Mouse (Mus musculus): Measurements from ENCODE around the gene Cadps2. TPM values are rescaled to one million over a fixed set of nuclear protein-coding genes. Genes with fewer than 3 reads are reported as not detected.

Cadps2 gene
- polyA plus RNA-seq, 1 experiment: 5.0 TPM

- Histone ChIP-seq H3K4me1 (ENCODE audit: control insufficient read depth, insufficient read depth, low read length) (no peaks in the 10 kb centered on the region), H3K27me3 (replicated peaks; ENCODE audit: control insufficient read depth, insufficient read depth, low read length) (no peaks in the 10 kb centered on the region), H3K4me3 (ENCODE audit: insufficient read depth, low read depth, low read length) (no peak overlapping the region), H3K36me3 (ENCODE audit: control insufficient read depth, insufficient read depth, low read length) (no peaks in the 10 kb centered on the region), H3K27ac (ENCODE audit: insufficient read depth, low read depth, low read length) (no peak overlapping the region)
- 31% methylated on average over 4 of the region's 4 CpGs for WGBS
- no peak for DNase-seq
- TF ChIP-seq POLR2A (IDR thresholded peaks at IDR 0.05; ENCODE audit: low read depth, low read length) (no peak), CTCF (conservative IDR thresholded peaks at IDR 0.05; ENCODE audit: insufficient read depth, insufficient read length, low read depth, low read length) (no peak)
Measured at GRCm38 (mm10) chr6:23572401-23572800, 266.8 kb downstream of the Cadps2 start.

- WGBS: 81% methylated on average over 4 of the region's 4 CpGs
- H3K36me3 ChIP-seq (ENCODE audit: control insufficient read depth, insufficient read depth, low read length): no peaks in the 10 kb centered on the region
- H3K27me3 ChIP-seq (replicated peaks; ENCODE audit: control insufficient read depth, insufficient read depth, low read length): no peaks in the 10 kb centered on the region
- DNase-seq: no peak
- H3K4me1 ChIP-seq (ENCODE audit: control insufficient read depth, insufficient read depth, low read length): no peaks in the 10 kb centered on the region
- no peak overlapping the region for H3K4me3 ChIP-seq (ENCODE audit: insufficient read depth, low read depth, low read length)
- H3K27ac ChIP-seq (ENCODE audit: insufficient read depth, low read depth, low read length): no peak overlapping the region
- TF ChIP-seq CTCF (conservative IDR thresholded peaks at IDR 0.05; ENCODE audit: insufficient read depth, insufficient read length, low read depth, low read length) (no peak), POLR2A (IDR thresholded peaks at IDR 0.05; ENCODE audit: low read depth, low read length) (no peak)
Measured at GRCm38 (mm10) chr6:23569686-23570085, 269.5 kb downstream of the Cadps2 start.

GRCm38 (mm10) chr6:23568688-23569087, 270.5 kb downstream of the Cadps2 start:
- H3K36me3 ChIP-seq (ENCODE audit: control insufficient read depth, insufficient read depth, low read length): no peaks in the 10 kb centered on the region
- 98% methylated on average over 1 of the region's 1 CpGs for whole genome bisulfite sequencing
- no peak overlapping the region for H3K27ac ChIP-seq (ENCODE audit: insufficient read depth, low read depth, low read length)
- no peaks in the 10 kb centered on the region for H3K4me1 ChIP-seq (ENCODE audit: control insufficient read depth, insufficient read depth, low read length)
- no peak for TF ChIP-seq CTCF (conservative IDR thresholded peaks at IDR 0.05; ENCODE audit: insufficient read depth, insufficient read length, low read depth, low read length)
- no peak for TF ChIP-seq POLR2A (IDR thresholded peaks at IDR 0.05; ENCODE audit: low read depth, low read length)
- no peak for DNase-seq
- no peak overlapping the region for H3K4me3 ChIP-seq (ENCODE audit: insufficient read depth, low read depth, low read length)
- no peaks in the 10 kb centered on the region for H3K27me3 ChIP-seq (replicated peaks; ENCODE audit: control insufficient read depth, insufficient read depth, low read length)

- Histone ChIP-seq H3K27me3 (replicated peaks; ENCODE audit: control insufficient read depth, insufficient read depth, low read length) (no peaks in the 10 kb centered on the region), H3K4me3 (ENCODE audit: insufficient read depth, low read depth, low read length) (no peak overlapping the region), H3K36me3 (ENCODE audit: control insufficient read depth, insufficient read depth, low read length) (no peaks in the 10 kb centered on the region), H3K4me1 (ENCODE audit: control insufficient read depth, insufficient read depth, low read length) (no peaks in the 10 kb centered on the region), H3K27ac (ENCODE audit: insufficient read depth, low read depth, low read length) (no peak overlapping the region)
- no peak for TF ChIP-seq CTCF (conservative IDR thresholded peaks at IDR 0.05; ENCODE audit: insufficient read depth, insufficient read length, low read depth, low read length)
- no peak for TF ChIP-seq POLR2A (IDR thresholded peaks at IDR 0.05; ENCODE audit: low read depth, low read length)
- DNase-seq: no peak
- 76% methylated on average over 1 of the region's 1 CpGs for WGBS
Measured at GRCm38 (mm10) chr6:23567651-23568050, 271.6 kb downstream of the Cadps2 start.

- Histone ChIP-seq H3K27me3 (replicated peaks; ENCODE audit: control insufficient read depth, insufficient read depth, low read length) (no peaks in the 10 kb centered on the region), H3K4me1 (ENCODE audit: control insufficient read depth, insufficient read depth, low read length) (no peaks in the 10 kb centered on the region), H3K27ac (ENCODE audit: insufficient read depth, low read depth, low read length) (no peak overlapping the region), H3K4me3 (ENCODE audit: insufficient read depth, low read depth, low read length) (no peak overlapping the region), H3K36me3 (ENCODE audit: control insufficient read depth, insufficient read depth, low read length) (no peaks in the 10 kb centered on the region)
- DNase-seq: no peak
- WGBS: 74% methylated on average over 1 of the region's 1 CpGs
- TF ChIP-seq CTCF (conservative IDR thresholded peaks at IDR 0.05; ENCODE audit: insufficient read depth, insufficient read length, low read depth, low read length) (no peak), POLR2A (IDR thresholded peaks at IDR 0.05; ENCODE audit: low read depth, low read length) (no peak)
Measured at GRCm38 (mm10) chr6:23549874-23550273, 289.3 kb downstream of the Cadps2 start.

- H3K27me3 ChIP-seq (replicated peaks; ENCODE audit: control insufficient read depth, insufficient read depth, low read length): no peaks in the 10 kb centered on the region
- WGBS: 86% methylated on average over 2 of the region's 2 CpGs
- TF ChIP-seq POLR2A (IDR thresholded peaks at IDR 0.05; ENCODE audit: low read depth, low read length): no peak
- no peak for TF ChIP-seq CTCF (conservative IDR thresholded peaks at IDR 0.05; ENCODE audit: insufficient read depth, insufficient read length, low read depth, low read length)
Measured at GRCm38 (mm10) chr6:23523710-23524109, 315.5 kb downstream of the Cadps2 start.

GRCm38 (mm10) chr6:23522556-23522955, 316.7 kb downstream of the Cadps2 start:
- no peaks in the 10 kb centered on the region for H3K36me3 ChIP-seq (ENCODE audit: control insufficient read depth, insufficient read depth, low read length)
- no peaks in the 10 kb centered on the region for H3K27me3 ChIP-seq (replicated peaks; ENCODE audit: control insufficient read depth, insufficient read depth, low read length)
- 93% methylated on average over 5 of the region's 5 CpGs for WGBS
- TF ChIP-seq CTCF (conservative IDR thresholded peaks at IDR 0.05; ENCODE audit: insufficient read depth, insufficient read length, low read depth, low read length): no peak
- TF ChIP-seq POLR2A (IDR thresholded peaks at IDR 0.05; ENCODE audit: low read depth, low read length): no peak
- no peaks in the 10 kb centered on the region for H3K4me1 ChIP-seq (ENCODE audit: control insufficient read depth, insufficient read depth, low read length)
- no peak for DNase-seq
- no peak overlapping the region for H3K27ac ChIP-seq (ENCODE audit: insufficient read depth, low read depth, low read length)
- no peak overlapping the region for H3K4me3 ChIP-seq (ENCODE audit: insufficient read depth, low read depth, low read length)

More at GRCm38 (mm10) chr6:23523710-23524109, 315.5 kb downstream of the Cadps2 start:
- H3K4me3 ChIP-seq (ENCODE audit: insufficient read depth, low read depth, low read length): no peak overlapping the region
- DNase-seq: no peak
- no peaks in the 10 kb centered on the region for H3K4me1 ChIP-seq (ENCODE audit: control insufficient read depth, insufficient read depth, low read length)
- H3K36me3 ChIP-seq (ENCODE audit: control insufficient read depth, insufficient read depth, low read length): no peaks in the 10 kb centered on the region
- no peak overlapping the region for H3K27ac ChIP-seq (ENCODE audit: insufficient read depth, low read depth, low read length)

Measured in kidney, adult 2 months (tissue).